18 mouse cellular contexts compared by ENCODE assay signal in the genomic region with DNA sequence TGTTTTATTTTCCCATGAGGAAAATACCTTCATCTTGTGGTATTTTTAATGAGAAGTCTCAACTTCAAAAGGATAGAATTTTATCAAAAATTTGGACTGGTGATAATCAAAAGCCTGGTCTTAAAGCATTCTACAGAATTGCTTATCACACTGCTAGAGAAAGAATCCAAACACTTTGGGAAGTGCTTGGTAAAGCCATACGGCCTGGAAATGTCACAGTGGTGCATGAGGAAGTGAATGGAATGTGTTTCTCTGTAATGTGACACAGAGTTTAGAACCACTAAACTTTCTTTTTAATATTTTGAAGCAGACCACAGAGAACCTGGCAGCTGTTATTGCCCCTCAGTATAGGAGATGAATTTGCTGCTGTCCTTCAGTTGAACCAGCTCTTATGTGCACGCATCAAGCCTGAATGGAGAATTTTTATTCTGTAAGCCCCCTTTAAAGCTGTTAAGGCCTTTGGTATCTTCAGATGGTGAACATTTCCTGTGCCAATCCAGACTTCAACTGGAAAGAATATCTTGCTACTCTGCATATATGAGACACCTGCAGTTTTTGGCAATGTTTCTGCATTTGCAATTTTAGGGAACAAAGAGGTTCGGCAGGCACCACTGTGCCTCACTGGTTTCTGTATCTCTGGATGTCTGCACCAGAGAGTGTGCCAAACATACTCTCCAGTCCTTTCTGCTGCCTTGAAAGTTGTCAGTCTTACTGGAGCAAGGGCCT.
DNase-seq lines count a peak whose midpoint lies in the region; ATAC-seq and TF ChIP-seq lines count a peak whose summit lies in the region.
"Had no signal": no experiment of that assay in that cellular context is flagged by ENCODE, and none has a peak within 500 bp of the region (broad histone marks: within the 10 kb centered on the region; RNA-seq: fewer than 3 reads in every experiment).

No protein-coding gene starts in this region.

- ATAC-seq in embryonic facial prominence, embryonic 14.5 days (ENCODE audit: low read depth), result no peak
- ATAC-seq in midbrain, embryonic 16.5 days, result 0 out of 2 replicates have a peak, but pooled peaks have one; percentile 42
- ATAC-seq in midbrain, embryonic 13.5 days, result no peak
- ATAC-seq: liver, embryonic 12.5 days; lung, postnatal 0 days had no signal

- TF ChIP-seq CTCF in layer of hippocampus, adult 2 months (conservative IDR thresholded peaks at IDR 0.05), result no peak

- no peak overlapping the region for H3K9ac ChIP-seq in embryonic facial prominence, embryonic 14.5 days (ENCODE audit: low read depth, low read length)
- H3K9ac ChIP-seq in midbrain, embryonic 16.5 days (ENCODE audit: low read depth, low read length), result no peak overlapping the region
- H3K9ac ChIP-seq in midbrain, embryonic 13.5 days (replicated peaks), result no peak overlapping the region
- H3K9ac ChIP-seq: kidney, embryonic 15.5 days; liver, embryonic 12.5 days; midbrain, embryonic 12.5 days; neural tube, embryonic 13.5 days had no signal

- no peak overlapping the region for H3K4me3 ChIP-seq in embryonic facial prominence, embryonic 14.5 days (ENCODE audit: low read depth, low read length)
- H3K4me3 ChIP-seq in embryonic facial prominence, embryonic 10.5 days, result no peak overlapping the region
- no peak overlapping the region for H3K4me3 ChIP-seq in midbrain, embryonic 16.5 days (ENCODE audit: low read depth, low read length)
- H3K4me3 ChIP-seq in midbrain, embryonic 13.5 days (replicated peaks), result no peak overlapping the region
- no peak overlapping the region for H3K4me3 ChIP-seq in layer of hippocampus, adult 2 months
- H3K4me3 ChIP-seq: kidney, embryonic 15.5 days; liver, embryonic 12.5 days; midbrain, embryonic 12.5 days; neural tube, embryonic 13.5 days had no signal

- intact Hi-C loops in left cerebral cortex, postnatal 36 days (cut with DNase I), result no loop called here
- intact Hi-C loops in heart, postnatal 25 days (cut with DNase I), result no loop called here

- no peak overlapping the region for H3K4me2 ChIP-seq in embryonic facial prominence, embryonic 14.5 days (ENCODE audit: low read depth, low read length)
- no peak overlapping the region for H3K4me2 ChIP-seq in midbrain, embryonic 16.5 days (ENCODE audit: low read length)
- H3K4me2 ChIP-seq in midbrain, embryonic 13.5 days (replicated peaks), result no peak overlapping the region
- H3K4me2 ChIP-seq: kidney, embryonic 15.5 days; liver, embryonic 12.5 days; midbrain, embryonic 12.5 days; neural tube, embryonic 13.5 days had no signal

- no peaks in the 10 kb centered on the region for H3K36me3 ChIP-seq in embryonic facial prominence, embryonic 14.5 days (ENCODE audit: control insufficient read depth, insufficient read depth, low read length)
- no peaks in the 10 kb centered on the region for H3K36me3 ChIP-seq in embryonic facial prominence, embryonic 10.5 days (replicated peaks)
- no peaks in the 10 kb centered on the region for H3K36me3 ChIP-seq in midbrain, embryonic 16.5 days (ENCODE audit: control insufficient read depth, insufficient read depth, low read length)
- H3K36me3 ChIP-seq in midbrain, embryonic 13.5 days, result no peaks in the 10 kb centered on the region
- H3K36me3 ChIP-seq: kidney, embryonic 15.5 days; liver, embryonic 12.5 days; midbrain, embryonic 12.5 days; neural tube, embryonic 13.5 days had no signal

- DNase-seq in embryonic facial prominence, embryonic 14.5 days (ENCODE audit: low spot score), result peak; percentile 1
- DNase-seq in embryonic facial prominence, embryonic 10.5 days (ENCODE audit: low spot score), result no peak
- DNase-seq in layer of hippocampus, adult 2 months (ENCODE audit: low spot score in 2 of 2), result peak; percentile 23 to 80
- DNase-seq in left cerebral cortex, postnatal 36 days (ENCODE audit: low spot score in 2 of 2), result peak; percentile 7 to 12
- DNase-seq in yolk sac, embryonic 10.5 days (ENCODE audit: low spot score), result no peak
- DNase-seq in heart, postnatal 25 days (ENCODE audit: low spot score), result no peak
- DNase-seq: adrenal gland, postnatal 14 days; cerebellum, adult 11-12 months; heart, adult 18-20 months; heart, postnatal 36 days; thymus, postnatal 36 days had no signal

- no peaks in the 10 kb centered on the region for H3K9me3 ChIP-seq in embryonic facial prominence, embryonic 14.5 days (ENCODE audit: control insufficient read depth, low read length)
- H3K9me3 ChIP-seq in embryonic facial prominence, embryonic 10.5 days, result 0 out of 2 replicates have a peak, but pooled peaks cover 3% of the 10 kb centered on the region
- H3K9me3 ChIP-seq in midbrain, embryonic 16.5 days (replicated peaks; ENCODE audit: control insufficient read depth, low read length, poor library complexity, severe bottlenecking), result no peaks in the 10 kb centered on the region
- H3K9me3 ChIP-seq in midbrain, embryonic 13.5 days, result no peaks in the 10 kb centered on the region
- H3K9me3 ChIP-seq: kidney, embryonic 15.5 days; liver, embryonic 12.5 days; midbrain, embryonic 12.5 days; neural tube, embryonic 13.5 days had no signal

- WGBS in embryonic facial prominence, embryonic 14.5 days, result 72% methylated on average over 3 of the region's 3 CpGs
- WGBS in embryonic facial prominence, embryonic 10.5 days, result 88% methylated on average over 3 of the region's 3 CpGs
- 67% methylated on average over 3 of the region's 3 CpGs for WGBS in midbrain, embryonic 16.5 days
- 79% methylated on average over 3 of the region's 3 CpGs for WGBS in midbrain, embryonic 13.5 days

- H3K27ac ChIP-seq in embryonic facial prominence, embryonic 14.5 days (replicated peaks; ENCODE audit: low read depth, low read length), result no peak overlapping the region
- no peak overlapping the region for H3K27ac ChIP-seq in embryonic facial prominence, embryonic 10.5 days (replicated peaks)
- no peak overlapping the region for H3K27ac ChIP-seq in midbrain, embryonic 16.5 days (ENCODE audit: low read length)
- no peak overlapping the region for H3K27ac ChIP-seq in midbrain, embryonic 13.5 days
- peak overlapping the region; percentile 65 for H3K27ac ChIP-seq in layer of hippocampus, adult 2 months
- H3K27ac ChIP-seq: kidney, embryonic 15.5 days; liver, embryonic 12.5 days; midbrain, embryonic 12.5 days; neural tube, embryonic 13.5 days had no signal

- H3K4me1 ChIP-seq in embryonic facial prominence, embryonic 14.5 days (ENCODE audit: control insufficient read depth, insufficient read depth, low read length), result no peaks in the 10 kb centered on the region
- H3K4me1 ChIP-seq in embryonic facial prominence, embryonic 10.5 days, result no peaks in the 10 kb centered on the region
- H3K4me1 ChIP-seq in midbrain, embryonic 16.5 days (ENCODE audit: control insufficient read depth, insufficient read depth, low read length), result no peaks in the 10 kb centered on the region
- no peaks in the 10 kb centered on the region for H3K4me1 ChIP-seq in midbrain, embryonic 13.5 days (replicated peaks)
- H3K4me1 ChIP-seq: kidney, embryonic 15.5 days; liver, embryonic 12.5 days; midbrain, embryonic 12.5 days; neural tube, embryonic 13.5 days had no signal

- H3K27me3 ChIP-seq in embryonic facial prominence, embryonic 14.5 days (replicated peaks; ENCODE audit: control insufficient read depth, insufficient read depth, low read length), result no peaks in the 10 kb centered on the region
- no peaks in the 10 kb centered on the region for H3K27me3 ChIP-seq in embryonic facial prominence, embryonic 10.5 days (replicated peaks; ENCODE audit: low read depth, poor library complexity, severe bottlenecking)
- H3K27me3 ChIP-seq in midbrain, embryonic 16.5 days (ENCODE audit: control insufficient read depth, insufficient read depth, low read depth, low read length), result no peaks in the 10 kb centered on the region
- H3K27me3 ChIP-seq in midbrain, embryonic 13.5 days, result no peaks in the 10 kb centered on the region
- H3K27me3 ChIP-seq: kidney, embryonic 15.5 days; liver, embryonic 12.5 days; midbrain, embryonic 12.5 days; neural tube, embryonic 13.5 days had no signal

Comparison
In these comparisons a context has a peak if more than half of its experiments do, and no peak if none do; other contexts are left out.
1. DNase-seq: peak in embryonic facial prominence, embryonic 14.5 days (single experiment), layer of hippocampus, adult 2 months (2 of 2) and left cerebral cortex, postnatal 36 days (2 of 2); none in embryonic facial prominence, embryonic 10.5 days (single experiment), yolk sac, embryonic 10.5 days (single experiment) and heart, postnatal 25 days (single experiment).